Mouse (Mus musculus): ENCODE measurements at regions not wholly inside any gene's neighbourhood (a gene's known extent, or its start where the extent isn't known, plus 50 kb on each side); places are given as distances from the start of the nearest gene placed in this dataset.

GRCm38 (mm10) chr12:9915726-9916140, 345.8 kb downstream of the Osr1 start:
- no peaks in the 10 kb centered on the region for H3K27me3 ChIP-seq (replicated peaks; ENCODE audit: low read depth, poor library complexity, severe bottlenecking)
- no peak overlapping the region for H3K27ac ChIP-seq (replicated peaks)
- 0 out of 2 replicates have a peak, but pooled peaks cover 5% of the 10 kb centered on the region for H3K9me3 ChIP-seq
- H3K36me3 ChIP-seq (replicated peaks), result no peaks in the 10 kb centered on the region
- DNase-seq (ENCODE audit: low spot score), result no peak
- no peaks in the 10 kb centered on the region for H3K4me1 ChIP-seq
- H3K4me3 ChIP-seq, result no peak overlapping the region
- 85% methylated on average over 7 of the region's 7 CpGs for whole genome bisulfite sequencing

- 0 out of 2 replicates have a peak, but pooled peaks cover 5% of the 10 kb centered on the region for H3K9me3 ChIP-seq
- no peak overlapping the region for H3K4me3 ChIP-seq
- no peaks in the 10 kb centered on the region for H3K4me1 ChIP-seq
- H3K36me3 ChIP-seq (replicated peaks), result no peaks in the 10 kb centered on the region
- no peaks in the 10 kb centered on the region for H3K27me3 ChIP-seq (replicated peaks; ENCODE audit: low read depth, poor library complexity, severe bottlenecking)
- WGBS, result 88% methylated on average over 4 of the region's 4 CpGs
- no peak overlapping the region for H3K27ac ChIP-seq (replicated peaks)
- DNase-seq (ENCODE audit: low spot score), result no peak
Measured at GRCm38 (mm10) chr12:9918026-9918425, 348.1 kb downstream of the Osr1 start.

GRCm38 (mm10) chr12:9919007-9919406, 349.1 kb downstream of the Osr1 start:
- 71% methylated on average over 3 of the region's 3 CpGs for WGBS
- no peak for DNase-seq (ENCODE audit: low spot score)
- Histone ChIP-seq H3K27me3 (replicated peaks; ENCODE audit: low read depth, poor library complexity, severe bottlenecking) (no peaks in the 10 kb centered on the region), H3K4me1 (no peaks in the 10 kb centered on the region), H3K36me3 (replicated peaks) (no peaks in the 10 kb centered on the region), H3K9me3 (0 out of 2 replicates have a peak, but pooled peaks cover 5% of the 10 kb centered on the region), H3K4me3 (no peak overlapping the region), H3K27ac (replicated peaks) (no peak overlapping the region)

GRCm38 (mm10) chr12:9919433-9919832, 349.5 kb downstream of the Osr1 start:
- WGBS, result 76% methylated on average over 4 of the region's 4 CpGs
- Histone ChIP-seq H3K27me3 (replicated peaks; ENCODE audit: low read depth, poor library complexity, severe bottlenecking) (no peaks in the 10 kb centered on the region), H3K27ac (replicated peaks) (no peak overlapping the region), H3K36me3 (replicated peaks) (no peaks in the 10 kb centered on the region), H3K9me3 (0 out of 2 replicates have a peak, but pooled peaks cover 4% of the 10 kb centered on the region), H3K4me1 (no peaks in the 10 kb centered on the region), H3K4me3 (no peak overlapping the region)
- no peak for DNase-seq (ENCODE audit: low spot score)

GRCm38 (mm10) chr12:9920401-9920800, 350.5 kb downstream of the Osr1 start:
- Histone ChIP-seq H3K27ac (replicated peaks) (no peak overlapping the region), H3K4me1 (no peaks in the 10 kb centered on the region), H3K4me3 (no peak overlapping the region), H3K9me3 (no peaks in the 10 kb centered on the region), H3K27me3 (replicated peaks; ENCODE audit: low read depth, poor library complexity, severe bottlenecking) (no peaks in the 10 kb centered on the region), H3K36me3 (replicated peaks) (no peaks in the 10 kb centered on the region)
- 80% methylated on average over 2 of the region's 2 CpGs for WGBS
- DNase-seq (ENCODE audit: low spot score), result no peak

GRCm38 (mm10) chr12:9921591-9922198, 351.8 kb downstream of the Osr1 start:
- no peak overlapping the region for H3K4me3 ChIP-seq
- no peaks in the 10 kb centered on the region for H3K4me1 ChIP-seq
- H3K27me3 ChIP-seq (replicated peaks; ENCODE audit: low read depth, poor library complexity, severe bottlenecking), result no peaks in the 10 kb centered on the region
- no peaks in the 10 kb centered on the region for H3K9me3 ChIP-seq
- H3K27ac ChIP-seq (replicated peaks), result no peak overlapping the region
- no peak for DNase-seq (ENCODE audit: low spot score)
- WGBS, result 91% methylated on average over 2 of the region's 2 CpGs
- H3K36me3 ChIP-seq (replicated peaks), result no peaks in the 10 kb centered on the region

GRCm38 (mm10) chr12:9924561-9924960, 354.6 kb downstream of the Osr1 start:
- H3K27ac ChIP-seq (replicated peaks), result no peak overlapping the region
- no peaks in the 10 kb centered on the region for H3K4me1 ChIP-seq
- H3K9me3 ChIP-seq, result no peaks in the 10 kb centered on the region
- H3K27me3 ChIP-seq (replicated peaks; ENCODE audit: low read depth, poor library complexity, severe bottlenecking), result no peaks in the 10 kb centered on the region
- no peak overlapping the region for H3K4me3 ChIP-seq
- WGBS, result 87% methylated on average over 3 of the region's 3 CpGs
- no peak for DNase-seq (ENCODE audit: low spot score)
- H3K36me3 ChIP-seq (replicated peaks), result no peaks in the 10 kb centered on the region

- Histone ChIP-seq H3K4me3 (no peak overlapping the region), H3K9me3 (no peaks in the 10 kb centered on the region), H3K36me3 (replicated peaks) (no peaks in the 10 kb centered on the region), H3K27me3 (replicated peaks; ENCODE audit: low read depth, poor library complexity, severe bottlenecking) (no peaks in the 10 kb centered on the region), H3K4me1 (no peaks in the 10 kb centered on the region), H3K27ac (replicated peaks) (no peak overlapping the region)
- DNase-seq (ENCODE audit: low spot score), result no peak
- 80% methylated on average over 3 of the region's 3 CpGs for WGBS
Measured at GRCm38 (mm10) chr12:9934158-9934557, 364.2 kb downstream of the Osr1 start.

GRCm38 (mm10) chr12:9941357-9941756, 371.4 kb downstream of the Osr1 start:
- no peak overlapping the region for H3K27ac ChIP-seq (replicated peaks)
- H3K4me3 ChIP-seq, result no peak overlapping the region
- H3K36me3 ChIP-seq (replicated peaks), result no peaks in the 10 kb centered on the region
- no peaks in the 10 kb centered on the region for H3K9me3 ChIP-seq
- no peaks in the 10 kb centered on the region for H3K4me1 ChIP-seq
- 80% methylated on average over 1 of the region's 1 CpGs for WGBS
- no peaks in the 10 kb centered on the region for H3K27me3 ChIP-seq (replicated peaks; ENCODE audit: low read depth, poor library complexity, severe bottlenecking)
- no peak for DNase-seq (ENCODE audit: low spot score)

GRCm38 (mm10) chr12:9941823-9942222, 371.9 kb downstream of the Osr1 start:
- H3K27me3 ChIP-seq (replicated peaks; ENCODE audit: low read depth, poor library complexity, severe bottlenecking), result no peaks in the 10 kb centered on the region
- H3K36me3 ChIP-seq (replicated peaks), result no peaks in the 10 kb centered on the region
- 83% methylated on average over 3 of the region's 3 CpGs for WGBS
- no peak overlapping the region for H3K4me3 ChIP-seq
- H3K27ac ChIP-seq (replicated peaks), result no peak overlapping the region
- DNase-seq (ENCODE audit: low spot score), result no peak
- no peaks in the 10 kb centered on the region for H3K9me3 ChIP-seq
- no peaks in the 10 kb centered on the region for H3K4me1 ChIP-seq

- H3K4me1 ChIP-seq, result peaks cover 4% of the 10 kb centered on the region; the same call in 1 of the 2 replicates
- no peak overlapping the region for H3K27ac ChIP-seq (replicated peaks)
- DNase-seq (ENCODE audit: low spot score), result no peak
- no peak overlapping the region for H3K4me3 ChIP-seq
- H3K36me3 ChIP-seq (replicated peaks), result no peaks in the 10 kb centered on the region
- H3K9me3 ChIP-seq, result no peaks in the 10 kb centered on the region
- no peaks in the 10 kb centered on the region for H3K27me3 ChIP-seq (replicated peaks; ENCODE audit: low read depth, poor library complexity, severe bottlenecking)
- WGBS, result 58% methylated on average over 4 of the region's 4 CpGs
Measured at GRCm38 (mm10) chr12:9948784-9949183, 378.9 kb downstream of the Osr1 start.

- no peaks in the 10 kb centered on the region for H3K36me3 ChIP-seq (replicated peaks)
- H3K9me3 ChIP-seq, result no peaks in the 10 kb centered on the region
- WGBS, result 90% methylated on average over 2 of the region's 2 CpGs
- no peak overlapping the region for H3K27ac ChIP-seq (replicated peaks)
- H3K4me3 ChIP-seq, result no peak overlapping the region
- no peak for DNase-seq (ENCODE audit: low spot score)
- H3K4me1 ChIP-seq, result peaks cover 4% of the 10 kb centered on the region; the same call in 1 of the 2 replicates
- H3K27me3 ChIP-seq (replicated peaks; ENCODE audit: low read depth, poor library complexity, severe bottlenecking), result no peaks in the 10 kb centered on the region
Measured at GRCm38 (mm10) chr12:9952372-9952771, 382.5 kb downstream of the Osr1 start.

GRCm38 (mm10) chr12:9954178-9954888, 384.4 kb downstream of the Osr1 start:
- Histone ChIP-seq H3K9me3 (no peaks in the 10 kb centered on the region), H3K4me3 (no peak overlapping the region), H3K36me3 (replicated peaks) (no peaks in the 10 kb centered on the region), H3K4me1 (no peaks in the 10 kb centered on the region), H3K27me3 (replicated peaks; ENCODE audit: low read depth, poor library complexity, severe bottlenecking) (no peaks in the 10 kb centered on the region), H3K27ac (replicated peaks) (no peak overlapping the region)
- DNase-seq (ENCODE audit: low spot score), result no peak
- WGBS, result 86% methylated on average over 6 of the region's 6 CpGs

Data from embryonic facial prominence, embryonic 10.5 days (tissue).